Mouse (Mus musculus) CH12.LX (cell line): ENCODE results near the gene Max.

Experiments
- CHD2 ChIP-seq: IDR thresholded peaks from 2 replicates; pipeline ENCODE4 v1.6.1; 2011; ENCODE audit warnings: low read length, improper control_type of control experiment
- CTCF ChIP-seq, 2 experiments: IDR thresholded peaks in 1 of 2; conservative IDR thresholded peaks in 1 of 2; 2 replicates each; pipeline ENCODE4 v1.5.1; 2011 to 2012; ENCODE audit warnings: low read depth in 2 of 2, low read length in 2 of 2, improper control_type of control experiment in 1 of 2, inconsistent platforms in 1 of 2, mild to moderate bottlenecking in 1 of 2, moderate library complexity in 1 of 2
- EP300 ChIP-seq: IDR thresholded peaks from 2 replicates; pipeline ENCODE4 v1.6.1; 2011; ENCODE audit warnings: low read length, improper control_type of control experiment
- MAX ChIP-seq: IDR thresholded peaks from 2 replicates; pipeline ENCODE4 v1.6.1; 2011; ENCODE audit warnings: low read length, improper control_type of control experiment
- NELFE ChIP-seq: IDR thresholded peaks from 2 replicates; pipeline ENCODE4 v1.6.1; 2011; ENCODE audit warnings: low read depth, low read length, improper control_type of control experiment
- POLR2A ChIP-seq: IDR thresholded peaks from 2 replicates; pipeline ENCODE4 v1.6.1; 2011; ENCODE audit warnings: low read depth, mild to moderate bottlenecking, improper control_type of control experiment, low read length
- SIN3A ChIP-seq: IDR thresholded peaks from 2 replicates; pipeline ENCODE4 v1.6.1; 2012; ENCODE audit warnings: low read length, improper control_type of control experiment, inconsistent platforms
- UBTF ChIP-seq: IDR thresholded peaks from 2 replicates; pipeline ENCODE4 v1.6.1; 2012; ENCODE audit warnings: low read depth, mild to moderate bottlenecking, inconsistent platforms, low read length, improper control_type of control experiment, moderate library complexity
- USF2 ChIP-seq: conservative IDR thresholded peaks from 2 replicates; pipeline ENCODE4 v1.6.1; 2011; ENCODE audit warnings: low read depth, low read length, improper control_type of control experiment
- ZC3H11A ChIP-seq: IDR thresholded peaks from 2 replicates; pipeline ENCODE4 v1.6.1; 2012; ENCODE audit warnings: low read depth, mild to moderate bottlenecking, inconsistent platforms, low read length, improper control_type of control experiment

GRCm38 (mm10) chr12:76896566-76896965, 65.4 kb downstream of the Max start:
- TF ChIP-seq MAX (no peak), EP300 (no peak), CTCF (conservative IDR thresholded peaks at IDR 0.05 in 1 of 2, IDR thresholded peaks at IDR 0.05 in 1 of 2; ENCODE audit: low read depth in 2 of 2, low read length in 2 of 2) (no peak), NELFE (no peak), ZC3H11A (no peak), CHD2 (no peak), USF2 (no peak), SIN3A (no peak), UBTF (no peak), POLR2A (no peak)
